Mouse (Mus musculus) liver, embryonic 16.5 days (tissue): ENCODE results near the gene Efs. TPM values are rescaled to one million over a fixed set of nuclear protein-coding genes. Genes with fewer than 3 reads are reported as not detected.

ENCODE experiments used
- ATAC-seq: fragments of 200-750 bp; cut with Nextera tagmentation; 2 replicates; pipeline ENCODE4 v1.8.0; 2017; ENCODE audit warnings: low read depth, mild to moderate bottlenecking, moderate number of reproducible peaks, moderate library complexity
- H3K27ac ChIP-seq: fragments of 300-500 bp; sonication (generic); 2 replicates; pipeline ENCODE4 v1.5.1; 2014; ENCODE audit warnings: mild to moderate bottlenecking, low read length
- H3K27me3 ChIP-seq: fragments of 300-500 bp; sonication (generic); 2 replicates; pipeline ENCODE4 v1.6.1; 2014; ENCODE audit warnings: low read depth, low read length, mixed read lengths; ENCODE audit not compliant: control insufficient read depth, insufficient read depth
- H3K36me3 ChIP-seq: fragments of 300-500 bp; sonication (generic); 2 replicates; pipeline ENCODE4 v1.6.1; 2014; ENCODE audit warnings: mild to moderate bottlenecking; ENCODE audit not compliant: control insufficient read depth, insufficient read depth
- H3K4me1 ChIP-seq: fragments of 300-500 bp; sonication (generic); 2 replicates; pipeline ENCODE4 v1.6.1; 2014; ENCODE audit warnings: low read depth, low read length, mixed read lengths; ENCODE audit not compliant: control insufficient read depth
- H3K4me2 ChIP-seq: fragments of 300-500 bp; sonication (generic); 2 replicates; pipeline ENCODE4 v1.6.1; 2014; ENCODE audit warnings: low read depth, low read length, mixed read lengths
- H3K4me3 ChIP-seq: fragments of 300-500 bp; sonication (generic); 2 replicates; pipeline ENCODE4 v1.5.1; 2014; ENCODE audit warnings: low read depth, mild to moderate bottlenecking, low read length
- H3K9ac ChIP-seq: fragments of 300-500 bp; sonication (generic); 2 replicates; pipeline ENCODE4 v1.6.1; 2014; ENCODE audit warnings: low read depth, low read length
- H3K9me3 ChIP-seq: fragments of 300-500 bp; sonication (generic); replicated peaks from 2 replicates; pipeline ENCODE4 v1.6.1; 2016; ENCODE audit warnings: low read length; ENCODE audit not compliant: control insufficient read depth
- WGBS: fragments of 180-500 bp; shearing (Covaris S2); extraction: QIAGEN DNeasy Blood & Tissue Kit; methylation state at CpG from one replicate; pipeline ENCODE4 v1.1.7; 2014; ENCODE audit not compliant: insufficient replicate concordance; 5-methylcytosine and 5-hydroxymethylcytosine counted together
- polyA plus RNA-seq: library from polyadenylated mRNA; unstranded; fragments of >200 nt; fragmentation: Nextera tagmentation; extraction: Ambion mirVana; gene quantifications from 2 replicates; pipeline ENCODE4 v1.2.1, GENCODE M21; 2015

Efs gene
- polyA plus RNA-seq, 1 experiment from 2014 or later: 0.42 TPM

GRCm38 (mm10) chr14:54913343-54913742 lies 12.6 kb downstream of the Efs start:
- peaks cover 2% of the 10 kb centered on the region; the same call in 1 of the 2 replicates for H3K4me1 ChIP-seq
- no peaks in the 10 kb centered on the region for H3K9me3 ChIP-seq
- H3K4me3 ChIP-seq: peak overlapping the region; percentile 58
- no peak overlapping the region for H3K9ac ChIP-seq
- no peaks in the 10 kb centered on the region for H3K36me3 ChIP-seq
- ATAC-seq: no peak
- H3K4me2 ChIP-seq: peak overlapping the region; percentile 60
- peaks cover 45% of the 10 kb centered on the region for H3K27me3 ChIP-seq
- WGBS: 22% methylated on average over 10 of the region's 10 CpGs
- H3K27ac ChIP-seq: no peak overlapping the region

GRCm38 (mm10) chr14:54912886-54913285 lies 13.0 kb downstream of the Efs start, which contains the start of gene Slc22a17:
Gene Slc22a17 (minus strand): TSS chr14:54913132.
- peak within 1 kb of the TSS; percentile 22; the same call in 1 of the 2 replicates for H3K9ac ChIP-seq
- H3K27ac ChIP-seq: no peak within 1 kb of the TSS
- H3K4me1 ChIP-seq: peaks cover 2% of the 10 kb centered on the region; the same call in 1 of the 2 replicates
- no peaks in the 10 kb centered on the region for H3K36me3 ChIP-seq
- H3K4me2 ChIP-seq: peak within 1 kb of the TSS; percentile 60
- 0 out of 2 replicates have a peak, but pooled peaks have one; percentile 30 for ATAC-seq
- H3K9me3 ChIP-seq: no peaks in the 10 kb centered on the region
- peaks cover 45% of the 10 kb centered on the region for H3K27me3 ChIP-seq
- under 1% methylated on average over 28 of the region's 28 CpGs for WGBS
- H3K4me3 ChIP-seq: peak within 1 kb of the TSS; percentile 58

GRCm38 (mm10) chr14:54912109-54912850 lies 13.6 kb downstream of the Efs start:
- peak overlapping the region; percentile 22; the same call in 1 of the 2 replicates for H3K9ac ChIP-seq
- no peaks in the 10 kb centered on the region for H3K9me3 ChIP-seq
- H3K4me3 ChIP-seq: peak overlapping the region; percentile 58
- no peak for ATAC-seq
- H3K27me3 ChIP-seq: peaks cover 45% of the 10 kb centered on the region
- peaks cover 2% of the 10 kb centered on the region; the same call in 1 of the 2 replicates for H3K4me1 ChIP-seq
- no peaks in the 10 kb centered on the region for H3K36me3 ChIP-seq
- H3K4me2 ChIP-seq: peak overlapping the region; percentile 60
- WGBS: 3% methylated on average over 63 of the region's 69 CpGs
- no peak overlapping the region for H3K27ac ChIP-seq

- H3K27ac ChIP-seq: no peak overlapping the region
- H3K27me3 ChIP-seq: peaks cover 36% of the 10 kb centered on the region
These were observed 17.2 kb downstream of the Efs start for GRCm38 (mm10) chr14:54908682-54909081.

GRCm38 (mm10) chr14:54903641-54904040 lies 22.3 kb downstream of the Efs start:
- Histone ChIP-seq H3K27me3 (no peaks in the 10 kb centered on the region), H3K4me2 (no peak overlapping the region), H3K4me3 (no peak overlapping the region), H3K9ac (no peak overlapping the region), H3K36me3 (no peaks in the 10 kb centered on the region; the same call in 1 of the 2 replicates), H3K27ac (no peak overlapping the region), H3K9me3 (no peaks in the 10 kb centered on the region), H3K4me1 (peaks cover 3% of the 10 kb centered on the region; the same call in 1 of the 2 replicates)
- 63% methylated on average over 4 of the region's 4 CpGs for WGBS
- no peak for ATAC-seq

More at GRCm38 (mm10) chr14:54908682-54909081, 17.2 kb downstream of the Efs start:
- H3K36me3 ChIP-seq: no peaks in the 10 kb centered on the region
- no peak overlapping the region for H3K9ac ChIP-seq
- H3K4me3 ChIP-seq: no peak overlapping the region
- peaks cover 2% of the 10 kb centered on the region; the same call in 1 of the 2 replicates for H3K4me1 ChIP-seq
- no peak overlapping the region for H3K4me2 ChIP-seq
- no peak for ATAC-seq
- 47% methylated on average over 7 of the region's 7 CpGs for WGBS
- H3K9me3 ChIP-seq: no peaks in the 10 kb centered on the region

GRCm38 (mm10) chr14:54900383-54900782 lies 25.5 kb downstream of the Efs start:
- WGBS: 0% methylated on average over 3 of the region's 3 CpGs
- Histone ChIP-seq H3K27me3 (no peaks in the 10 kb centered on the region), H3K4me1 (peaks cover 11% of the 10 kb centered on the region), H3K9me3 (no peaks in the 10 kb centered on the region), H3K36me3 (peaks cover 26% of the 10 kb centered on the region), H3K27ac (no peak overlapping the region), H3K4me3 (no peak overlapping the region), H3K9ac (no peak overlapping the region), H3K4me2 (no peak overlapping the region)
- ATAC-seq: no peak

GRCm38 (mm10) chr14:54897445-54897844 lies 28.5 kb downstream of the Efs start:
- Histone ChIP-seq H3K9ac (no peak overlapping the region), H3K9me3 (no peaks in the 10 kb centered on the region), H3K27me3 (no peaks in the 10 kb centered on the region), H3K4me2 (no peak overlapping the region), H3K4me1 (peaks cover 24% of the 10 kb centered on the region), H3K36me3 (peaks cover 26% of the 10 kb centered on the region), H3K4me3 (no peak overlapping the region), H3K27ac (no peak overlapping the region)
- no peak for ATAC-seq
- 45% methylated on average over 2 of the region's 2 CpGs for WGBS

GRCm38 (mm10) chr14:54894296-54895151 lies 31.4 kb downstream of the Efs start:
- peak overlapping the region; percentile 88 for H3K4me2 ChIP-seq
- WGBS: under 1% methylated on average over 46 of the region's 54 CpGs
- no peaks in the 10 kb centered on the region for H3K9me3 ChIP-seq
- H3K4me1 ChIP-seq: peaks cover 21% of the 10 kb centered on the region
- no peaks in the 10 kb centered on the region for H3K27me3 ChIP-seq
- peak overlapping the region; percentile 73 for H3K27ac ChIP-seq
- H3K36me3 ChIP-seq: peaks cover 26% of the 10 kb centered on the region
- peak; percentile 56 for ATAC-seq
- peak overlapping the region; percentile 77 for H3K4me3 ChIP-seq
- peak overlapping the region; percentile 85 for H3K9ac ChIP-seq
